Mouse (Mus musculus): ENCODE measurements around the gene Mrps6.
"Not testable (repeated sequence)": the region's sequence is repeated elsewhere in the genome, so short reads cannot be mapped to it uniquely, and the experiment has no call there.

Gene Mrps6

DNA sequence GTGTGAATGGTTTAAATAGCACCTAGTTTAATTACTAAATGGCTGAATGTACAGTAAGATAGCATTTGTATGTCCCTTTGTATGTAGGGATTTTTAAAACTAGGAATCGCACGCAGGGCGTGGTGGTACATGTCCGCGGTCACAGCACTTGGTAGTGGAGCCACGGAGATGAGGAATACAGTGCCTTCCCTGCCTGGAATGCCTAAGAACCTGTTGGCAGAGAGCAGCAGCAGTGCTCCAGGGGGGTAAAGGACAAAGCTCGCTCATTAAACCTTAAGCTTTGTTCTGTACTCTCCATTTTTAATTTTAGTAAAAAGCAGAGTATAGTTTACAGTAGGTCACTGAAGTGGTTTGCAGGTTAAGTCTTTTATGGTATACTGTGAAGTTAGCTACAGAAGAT lies 3.5 kb downstream of the Mrps6 start:
- in situ Hi-C loops (cut with MboI, MseI) = loop anchor here (5.0 kb wide), 1 partner anchor 99 kb away; no protein-coding TSS in a partner anchor

DNA sequence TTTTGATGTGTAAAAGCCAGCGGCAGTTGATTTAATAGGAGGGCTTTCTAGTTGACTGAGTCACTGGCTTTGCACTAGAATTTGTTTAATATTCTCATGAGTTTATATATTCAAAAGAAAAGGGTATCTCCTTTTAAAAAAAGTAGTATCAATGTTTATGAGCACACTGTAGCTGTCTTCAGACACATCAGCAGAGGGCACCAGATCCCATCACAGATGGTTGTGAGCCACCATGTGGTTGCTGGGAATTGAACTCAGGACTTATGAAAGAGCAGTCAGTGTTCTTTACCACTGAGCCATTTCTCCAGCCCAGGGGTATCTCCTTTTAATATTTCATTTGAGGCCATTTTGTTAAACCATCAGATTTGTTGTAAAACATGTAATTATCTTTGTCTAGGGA lies 4.8 kb downstream of the Mrps6 start:
- in situ Hi-C loops (cut with MboI, MseI) = loop anchor here (5.0 kb wide), 1 partner anchor 101 kb away; no protein-coding TSS in a partner anchor

DNA sequence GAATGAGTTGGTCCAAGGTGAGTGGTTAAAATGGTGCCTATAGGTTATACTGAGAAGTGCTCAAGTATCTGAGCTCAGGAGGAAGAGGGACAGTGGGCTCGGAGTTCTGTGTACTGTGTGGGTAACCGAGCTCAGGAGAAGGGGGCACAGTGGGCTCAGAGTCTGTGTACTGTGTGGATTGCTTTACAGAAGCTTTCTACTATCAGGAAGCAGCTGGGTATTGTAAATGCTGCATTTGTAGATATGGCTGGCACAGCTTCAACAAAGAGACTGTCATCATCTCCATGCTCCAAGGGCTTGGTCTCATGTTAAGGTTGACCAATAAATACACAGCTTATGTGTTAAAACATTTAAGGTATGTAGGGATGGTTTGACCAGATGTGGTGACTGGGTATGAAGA lies 6.7 kb downstream of the Mrps6 start:
- in situ Hi-C loops (cut with MboI, MseI) = loop anchor here (5.0 kb wide), 1 partner anchor 102 kb away; no protein-coding TSS in a partner anchor

DNA sequence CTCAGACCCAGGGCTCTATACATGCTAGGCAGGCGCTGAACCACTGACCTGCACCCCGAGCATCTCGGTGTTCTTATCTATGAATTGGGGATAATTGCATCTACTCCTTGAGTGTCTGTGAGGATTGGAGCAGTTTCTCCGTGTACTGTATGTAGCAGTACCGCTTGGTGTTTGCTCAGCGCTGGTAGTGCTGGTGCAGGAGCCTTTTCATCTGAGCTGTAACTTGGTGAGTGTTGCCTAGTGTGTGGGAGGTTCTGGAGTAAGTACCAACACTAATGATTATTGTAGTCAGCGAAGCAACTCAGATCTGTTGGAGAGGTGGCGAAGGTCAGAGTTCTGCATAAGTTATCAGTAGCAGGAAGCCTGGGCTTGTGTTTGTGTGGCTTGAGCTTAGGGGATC lies 12.3 kb downstream of the Mrps6 start:
- in situ Hi-C loops (cut with MboI, MseI) = no loop called here

DNA sequence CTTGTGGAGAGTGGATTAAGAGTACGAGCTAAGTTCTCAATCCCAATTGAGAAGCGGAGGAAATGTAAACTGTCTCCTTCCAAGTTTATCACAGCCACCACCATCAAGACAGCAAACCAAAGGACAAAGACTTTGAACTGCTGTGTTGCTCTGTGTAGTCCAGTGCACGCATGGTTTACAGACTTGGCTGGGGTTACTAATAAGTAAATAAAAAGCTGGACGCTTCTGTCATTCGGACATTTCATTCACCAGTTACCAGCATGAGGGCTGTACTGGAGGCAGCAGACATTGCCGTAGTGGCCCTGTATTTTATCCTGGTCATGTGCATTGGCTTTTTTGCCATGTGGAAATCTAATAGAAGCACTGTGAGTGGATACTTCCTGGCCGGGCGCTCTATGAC lies 18.7 kb downstream of the Mrps6 start:
- in situ Hi-C loops (cut with MboI, MseI) = no loop called here

DNA sequence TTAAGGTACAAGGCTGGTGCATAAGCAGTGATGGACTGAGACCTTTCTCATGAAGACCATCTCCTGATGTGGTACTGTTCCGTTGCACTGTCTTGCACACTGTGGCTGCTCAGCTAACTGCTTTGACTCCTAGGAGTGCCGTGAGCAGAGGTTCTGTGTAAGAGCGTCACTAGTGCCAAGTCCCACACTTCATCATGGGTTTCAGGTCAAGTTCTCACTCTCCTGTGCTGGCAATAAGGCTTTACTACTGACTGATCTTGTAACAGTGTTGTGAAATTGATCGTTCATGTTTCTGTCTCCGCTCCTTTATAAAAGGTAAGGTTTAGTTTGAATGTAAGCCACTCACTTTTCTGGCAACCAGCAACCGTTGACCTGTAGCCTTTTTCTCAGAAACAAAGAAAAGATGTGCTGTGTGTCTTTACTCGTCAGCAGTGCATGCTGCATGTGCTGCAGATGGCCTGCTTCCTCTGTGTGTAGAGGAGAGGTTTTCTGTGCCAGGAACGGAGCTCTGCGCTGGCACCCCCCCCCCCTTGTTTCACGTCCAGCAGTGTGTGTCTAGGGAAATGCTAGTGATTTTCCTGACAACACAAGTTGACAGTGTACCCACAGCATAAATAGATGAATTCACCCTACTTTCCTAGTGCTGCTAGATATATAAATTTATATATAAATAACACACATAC lies 25.8 kb downstream of the Mrps6 start:
- in situ Hi-C loops (cut with MboI, MseI) = no loop called here

DNA sequence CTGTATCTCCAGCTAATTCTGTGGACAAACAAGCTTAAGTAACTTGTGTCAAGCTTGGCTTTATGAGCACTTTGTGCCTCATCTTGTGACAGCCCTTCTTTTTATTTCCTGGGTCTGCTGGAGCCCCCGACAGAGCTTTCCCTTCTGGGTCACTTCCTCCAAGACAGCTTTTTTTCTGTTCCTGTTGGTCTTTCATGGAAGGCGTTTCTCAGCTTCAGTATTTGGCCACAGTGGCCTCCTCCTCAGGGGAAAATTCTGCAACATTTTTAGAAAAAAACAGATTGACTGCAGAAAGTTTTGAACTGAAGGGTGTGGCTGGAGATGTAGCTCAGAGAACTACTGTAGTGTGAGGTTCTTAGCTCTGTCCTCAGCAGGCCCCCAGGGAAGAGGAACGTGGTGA lies 31.2 kb downstream of the Mrps6 start:
- in situ Hi-C loops (cut with MboI, MseI) = no loop called here

DNA sequence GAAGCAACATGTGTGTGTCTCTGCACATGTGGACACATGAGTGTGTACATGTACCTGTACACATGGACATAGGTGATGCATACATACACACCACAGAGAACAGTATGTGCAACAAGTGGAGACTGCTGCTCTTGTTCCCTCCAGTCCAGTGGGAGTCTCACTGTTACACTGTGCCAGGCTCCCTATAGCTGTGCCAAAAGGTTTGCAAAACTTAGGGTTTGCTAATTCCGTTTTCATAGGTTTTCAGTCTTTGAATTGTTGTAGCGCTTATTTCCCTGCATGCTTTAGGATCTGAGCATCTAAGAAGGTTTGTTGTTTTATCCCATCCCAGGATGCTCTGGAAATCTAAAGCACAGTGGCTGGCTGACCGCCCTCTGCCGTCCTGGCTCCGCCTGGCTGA lies 33.8 kb downstream of the Mrps6 start:
- in situ Hi-C loops (cut with MboI, MseI) = no loop called here

DNA sequence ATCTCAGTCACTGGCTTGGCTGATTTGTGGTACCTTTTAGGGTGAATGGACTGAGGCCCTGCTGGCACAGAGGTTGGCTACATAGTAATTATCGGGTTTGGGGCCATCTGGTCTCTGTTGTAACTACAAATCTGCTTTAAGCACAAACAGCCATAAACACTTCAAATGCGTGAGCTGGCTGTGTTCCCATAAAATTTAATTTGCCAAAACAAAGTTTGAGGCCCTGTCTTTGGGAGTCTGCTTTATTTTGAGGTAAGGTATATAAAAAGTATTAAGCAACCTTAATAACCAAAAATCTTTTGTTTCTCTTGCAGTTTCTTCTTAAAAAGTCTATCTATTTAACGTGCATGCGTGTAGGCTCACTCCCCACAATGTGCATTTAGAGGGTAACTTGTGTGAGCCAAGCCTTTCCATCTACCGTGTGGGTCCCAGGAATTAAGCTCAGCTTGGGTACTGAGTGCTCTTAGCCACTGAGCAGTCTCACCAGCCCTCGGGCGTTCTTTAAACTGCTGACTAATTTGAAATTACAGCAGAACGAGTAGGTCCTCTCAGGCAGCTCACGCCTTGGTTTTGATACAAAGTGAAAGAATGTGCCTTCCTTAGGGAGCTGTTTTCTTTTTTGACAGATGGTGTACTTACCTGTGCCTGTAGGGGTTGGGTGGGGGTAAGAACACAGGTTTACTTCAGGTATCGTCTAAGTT lies 40.4 kb downstream of the Mrps6 start:
- in situ Hi-C loops (cut with MboI, MseI) = no loop called here

DNA sequence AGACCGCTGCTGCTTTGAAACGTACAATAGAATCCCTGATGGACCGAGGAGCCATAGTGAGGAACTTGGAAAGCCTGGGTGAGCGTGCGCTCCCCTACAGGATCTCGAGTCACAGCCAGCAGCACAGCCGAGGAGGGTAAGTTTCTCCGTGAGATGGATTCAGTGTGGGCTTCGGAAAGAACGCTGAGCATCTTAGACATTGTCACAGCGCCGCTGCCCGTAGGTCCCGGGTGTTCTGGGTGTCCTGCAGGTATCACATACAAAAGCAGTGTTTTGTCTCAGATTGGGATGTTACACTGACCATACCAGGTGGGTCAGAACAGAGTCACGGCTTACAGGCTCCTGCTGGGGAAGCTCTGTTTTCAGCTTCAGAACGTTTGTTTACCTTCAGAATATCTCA lies 41.5 kb downstream of the Mrps6 start:
- in situ Hi-C loops (cut with MboI, MseI) = no loop called here

DNA sequence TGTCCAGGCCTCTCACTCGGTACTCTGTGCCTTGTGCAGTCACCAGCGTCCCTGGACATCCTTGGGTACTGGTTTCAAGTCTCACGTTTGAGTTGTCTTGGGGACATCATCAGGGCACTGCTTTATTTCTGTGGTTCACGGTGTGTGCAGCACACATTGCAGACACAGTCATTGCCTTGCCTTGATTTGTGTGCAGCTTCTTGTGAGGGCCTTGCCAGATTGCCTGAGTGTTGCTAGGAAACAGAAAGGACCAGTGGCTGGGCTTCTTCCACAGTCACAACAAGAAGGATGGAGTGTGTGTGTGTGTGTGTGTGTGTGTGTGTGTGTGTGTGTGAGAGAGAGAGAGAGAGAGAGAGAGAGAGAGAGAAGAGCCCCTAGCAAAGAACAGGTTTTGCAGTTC lies 42.0 kb downstream of the Mrps6 start:
- in situ Hi-C loops (cut with MboI, MseI) = no loop called here

DNA sequence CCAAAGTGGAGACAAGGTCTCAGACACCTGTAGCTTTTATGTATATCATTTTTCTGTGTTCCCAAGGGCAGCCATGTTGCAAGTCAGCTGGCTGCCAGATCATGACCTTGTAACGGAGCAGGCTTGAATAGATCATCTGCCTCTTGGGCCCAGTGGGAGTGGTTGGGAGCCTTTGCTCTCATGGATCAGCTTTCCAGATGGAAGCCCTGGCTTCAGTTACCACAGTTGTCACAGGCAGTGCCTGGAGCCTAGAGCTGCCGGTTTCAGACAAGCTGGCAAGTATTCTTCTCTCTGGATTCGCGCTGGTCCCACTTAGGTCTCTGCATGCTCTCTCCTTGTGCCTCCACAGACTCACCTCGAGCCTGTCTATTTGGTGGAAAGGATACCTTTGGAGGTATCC lies 44.0 kb downstream of the Mrps6 start:
- in situ Hi-C loops (cut with MboI, MseI) = no loop called here

DNA sequence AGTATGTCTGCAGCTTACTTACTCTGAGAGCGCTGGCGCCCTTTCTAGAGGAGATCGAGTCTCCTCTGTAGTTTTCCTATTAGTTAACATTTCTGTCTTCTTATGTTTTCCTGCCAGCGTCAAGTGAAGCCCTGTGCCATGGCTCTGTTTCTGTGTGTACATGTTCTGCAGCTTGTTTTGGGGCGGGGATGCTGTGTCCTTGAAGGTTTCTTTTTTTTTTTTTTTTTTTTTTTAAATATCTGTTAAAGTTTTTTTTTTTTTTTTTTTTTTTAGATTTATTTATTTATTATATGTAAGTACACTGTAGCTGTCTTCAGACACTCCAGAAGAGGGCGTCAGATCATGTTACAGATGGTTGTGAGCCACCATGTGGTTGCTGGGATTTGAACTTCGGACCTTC lies 44.9 kb downstream of the Mrps6 start:
- in situ Hi-C loops (cut with MboI, MseI) = not testable (repeated sequence)

DNA sequence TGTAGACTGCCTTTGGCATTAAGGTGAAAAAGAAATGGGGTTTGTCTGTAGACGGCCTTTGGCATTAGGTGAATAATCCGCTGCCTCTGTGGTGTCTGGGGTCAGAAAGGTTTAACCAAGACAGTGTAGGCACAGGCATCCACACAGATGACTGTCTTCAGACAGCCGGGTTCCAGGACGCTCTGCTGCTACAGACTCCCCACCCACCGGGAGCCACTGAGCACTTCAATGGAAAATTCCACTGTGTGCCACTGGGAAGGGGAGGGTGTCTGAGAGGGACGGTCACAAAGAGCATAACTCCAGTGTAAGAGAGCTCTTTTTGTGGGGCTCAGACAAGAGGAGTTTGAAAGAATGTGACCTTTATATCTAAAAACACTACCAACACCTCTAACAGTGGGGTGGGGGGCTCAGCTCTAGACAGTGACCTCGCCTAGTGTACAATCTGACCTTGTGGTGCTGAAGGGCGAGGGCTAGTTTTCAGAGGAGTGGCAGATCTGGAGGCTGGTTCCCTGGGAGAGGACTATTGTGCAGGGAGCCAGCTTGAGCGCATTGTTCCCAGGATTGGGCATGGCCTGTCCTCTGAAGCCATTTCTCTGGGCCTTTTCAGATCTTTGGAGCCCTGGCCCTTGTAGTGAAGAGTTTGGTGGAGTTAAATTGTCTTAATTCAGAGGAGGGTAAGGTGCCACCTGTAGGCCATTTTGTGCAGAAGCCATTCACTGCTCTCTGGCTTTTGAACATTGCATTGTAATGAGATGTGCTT lies 45.7 kb downstream of the Mrps6 start:
- in situ Hi-C loops (cut with MboI, MseI) = no loop called here

DNA sequence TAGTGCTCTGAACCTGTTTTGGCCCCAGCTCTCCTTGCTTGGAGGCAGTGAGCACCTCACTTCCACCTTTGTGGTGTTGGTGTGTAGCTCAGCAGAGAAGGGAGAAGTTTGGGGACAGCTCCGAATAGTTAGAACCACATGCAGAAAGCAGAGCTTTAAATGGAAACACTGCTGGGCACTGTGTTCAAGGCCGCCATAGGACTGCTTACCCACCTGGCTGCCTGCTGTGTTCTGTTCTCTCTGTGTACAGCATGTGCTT lies 46.2 kb downstream of the Mrps6 start:
- in situ Hi-C loops (cut with MboI, MseI) = no loop called here

DNA sequence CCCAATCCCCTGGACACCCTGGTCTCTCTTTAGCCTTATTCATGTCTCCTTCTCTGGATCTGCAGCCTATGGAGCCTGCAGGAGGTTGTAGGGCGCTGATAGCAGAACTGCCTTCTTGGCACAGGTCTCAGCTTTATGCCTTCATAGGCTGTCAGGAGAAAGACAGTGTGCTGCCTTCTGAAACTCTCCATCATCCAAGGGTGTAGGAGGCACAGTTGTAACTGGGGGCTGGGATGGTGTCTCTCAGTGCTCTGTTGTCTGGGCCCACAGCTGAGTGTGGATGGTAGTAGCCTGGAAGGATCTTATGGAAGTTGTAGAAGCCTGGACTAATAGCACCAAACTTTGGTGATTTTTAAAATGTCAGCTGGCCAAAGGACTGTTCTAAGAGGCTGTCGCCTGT lies 46.9 kb downstream of the Mrps6 start:
- in situ Hi-C loops (cut with MboI, MseI) = no loop called here

DNA sequence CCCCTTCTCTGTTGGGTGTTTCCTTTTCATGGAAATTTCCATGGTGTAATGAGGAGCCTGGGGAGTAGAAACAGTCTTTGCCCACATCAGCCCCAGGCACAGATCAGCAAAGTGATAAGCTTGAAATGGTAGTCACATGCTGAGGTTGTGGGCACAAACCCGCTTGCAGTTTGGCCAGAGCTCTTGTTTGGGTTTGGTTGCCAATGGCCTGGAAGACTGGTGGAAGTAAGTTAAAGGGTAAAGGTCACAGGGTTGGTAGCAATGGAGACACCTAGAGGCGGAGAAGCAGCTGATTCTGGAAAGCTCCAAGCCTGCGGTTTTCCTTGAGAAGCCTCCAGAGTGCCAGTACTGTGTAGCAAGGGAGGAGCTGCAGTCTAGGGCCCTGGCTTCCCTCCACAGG lies 47.6 kb downstream of the Mrps6 start:
- in situ Hi-C loops (cut with MboI, MseI) = no loop called here

DNA sequence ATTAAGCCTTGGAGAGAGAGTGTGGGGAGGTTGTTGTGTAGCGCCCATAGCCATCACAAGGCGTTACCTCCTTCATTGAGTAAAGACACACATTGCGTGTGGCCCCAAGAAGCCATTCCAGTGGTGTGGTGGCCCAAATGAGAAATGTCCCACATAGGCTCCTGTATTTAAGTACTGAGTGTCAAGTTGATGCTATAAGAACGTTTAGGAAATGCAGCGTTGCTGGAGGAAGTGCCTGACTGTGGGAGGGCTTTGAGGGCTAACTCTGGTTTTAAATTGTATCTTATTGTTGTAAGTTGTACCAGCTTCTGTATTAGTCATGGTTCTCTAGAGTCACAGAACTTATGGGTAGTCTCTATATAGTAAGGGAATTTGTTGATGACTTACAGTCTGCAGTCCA lies 49.3 kb downstream of the Mrps6 start:
- in situ Hi-C loops (cut with MboI, MseI) = no loop called here

DNA sequence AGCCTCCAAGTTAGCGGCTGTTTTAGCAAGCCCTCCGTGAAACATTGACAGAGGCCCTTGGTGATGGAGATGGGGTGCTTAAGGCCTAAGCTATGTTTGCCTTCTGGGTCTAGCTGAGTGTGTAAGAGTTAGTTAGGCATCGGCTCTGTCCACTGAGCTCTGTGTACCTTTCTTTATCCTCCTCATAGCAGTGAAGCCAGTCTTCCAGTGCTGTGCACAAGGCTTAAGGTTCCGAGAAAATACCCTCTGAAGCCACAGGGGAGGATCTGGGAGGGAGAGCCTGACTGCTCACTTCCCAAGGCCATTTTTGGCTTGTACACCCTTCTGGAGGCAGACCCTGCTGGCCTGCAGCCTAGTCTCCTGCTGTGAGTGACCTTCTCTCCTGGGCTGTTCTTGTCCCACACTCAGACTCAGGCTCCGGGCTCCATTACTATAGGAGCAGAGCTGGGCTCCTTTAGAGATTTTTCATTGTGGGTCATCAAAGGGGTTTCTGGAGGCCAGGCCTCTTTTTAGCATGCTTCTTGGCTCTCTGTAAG lies 56.7 kb downstream of the Mrps6 start:
- in situ Hi-C loops (cut with MboI, MseI) = no loop called here

DNA sequence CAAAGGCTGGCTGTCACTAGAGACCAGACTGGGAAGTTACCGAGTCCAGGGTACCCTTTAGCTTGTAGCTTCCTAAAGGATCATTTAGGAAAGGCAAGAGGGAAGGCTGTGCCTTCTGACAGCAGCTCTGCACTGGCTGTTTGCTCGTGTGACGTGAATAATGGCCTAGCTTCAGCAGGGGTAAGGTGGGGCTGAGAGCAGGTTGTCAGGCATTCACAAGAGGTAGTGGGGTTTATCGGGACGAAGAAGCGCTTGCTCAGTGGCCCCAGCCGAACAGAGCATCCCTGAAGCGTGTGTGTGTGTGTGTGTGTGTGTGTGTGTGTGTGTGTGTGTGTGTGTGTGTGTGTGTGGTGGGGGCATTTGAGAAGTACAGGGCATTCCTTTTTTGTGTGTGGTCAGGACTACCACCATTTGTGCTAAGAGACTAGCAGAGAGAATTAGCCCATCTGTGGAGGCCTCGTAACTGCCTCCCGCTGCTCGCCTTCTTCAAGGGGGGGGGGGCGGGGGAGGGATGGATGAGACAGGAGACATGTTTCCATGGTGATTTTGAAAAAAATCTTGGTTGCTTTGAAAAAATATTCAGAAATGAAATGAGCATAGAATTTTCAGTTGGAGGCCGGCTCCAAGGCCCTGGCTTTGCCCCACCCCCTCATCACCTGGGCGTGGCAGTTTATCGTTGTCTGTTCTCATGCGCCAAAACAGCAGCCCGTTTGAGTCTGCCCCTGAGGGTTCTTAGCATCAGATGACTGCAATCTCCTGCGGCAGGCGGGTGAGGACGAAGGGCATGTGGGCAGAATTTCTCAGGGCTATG lies 57.7 kb downstream of the Mrps6 start:
- in situ Hi-C loops (cut with MboI, MseI) = no loop called here

DNA sequence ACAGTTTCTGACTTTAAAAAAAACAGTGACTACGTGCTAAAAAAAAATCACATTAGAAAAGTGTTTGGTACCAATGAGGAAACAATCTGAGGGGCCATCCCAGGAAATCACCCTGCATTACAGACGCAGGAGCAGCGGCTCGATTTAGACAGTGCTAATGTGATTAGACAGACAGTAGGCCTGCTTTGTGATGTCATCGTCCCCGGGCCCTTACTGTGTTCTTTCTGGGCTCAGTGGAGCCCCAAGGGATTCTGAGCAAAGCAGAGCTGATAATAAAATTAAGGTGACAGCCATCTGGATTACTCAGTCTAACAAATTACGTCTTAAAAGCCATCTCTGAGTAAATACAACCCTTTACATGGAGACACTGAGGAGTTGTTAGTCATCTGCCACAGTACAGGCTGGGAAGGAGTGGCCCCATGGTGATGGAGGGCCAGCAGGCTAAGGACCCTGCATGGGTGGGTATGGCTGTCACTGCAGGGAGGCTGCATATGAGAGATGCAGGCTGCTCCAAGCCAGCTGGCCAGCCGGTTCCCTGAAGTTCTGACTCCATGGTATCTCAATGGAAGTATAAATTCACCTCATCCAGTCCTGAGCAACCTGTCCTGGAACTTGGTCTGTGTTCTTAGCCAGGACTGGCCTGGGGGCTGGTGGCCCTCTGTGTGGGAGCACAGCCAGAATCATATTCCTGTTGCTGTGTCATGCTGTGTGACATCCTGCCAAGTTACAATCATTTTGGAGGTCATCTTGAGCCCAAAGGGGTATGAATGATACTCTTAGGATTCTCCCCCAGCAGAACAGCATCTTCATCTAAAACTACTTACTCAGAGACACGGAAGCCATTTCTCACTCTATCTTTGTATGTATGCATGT lies 59.5 kb downstream of the Mrps6 start:
- in situ Hi-C loops (cut with MboI, MseI) = no loop called here

All from regulatory T cell (primary cell).